Mouse (Mus musculus) heart, adult 18-20 months (tissue): Measurements from ENCODE around the gene Tox2. TPM values are rescaled to one million over a fixed set of nuclear protein-coding genes. Genes with fewer than 3 reads are reported as not detected.

ENCODE experiments used
- DNase-seq, 2 experiments: peaks; one replicate each; pipeline ENCODE4 v3.0.0; 2021 to 2022; ENCODE audit warnings: mixed read lengths in 1 of 2
- total RNA-seq, 2 experiments: library from RNA; stranded (reverse); gene quantifications; 2 replicates each; pipeline ENCODE4 v1.2.3; 2021

The Tox2 gene
- total RNA-seq, 2 experiments from 2014 or later, result 1.1 to 1.2 TPM

DNA sequence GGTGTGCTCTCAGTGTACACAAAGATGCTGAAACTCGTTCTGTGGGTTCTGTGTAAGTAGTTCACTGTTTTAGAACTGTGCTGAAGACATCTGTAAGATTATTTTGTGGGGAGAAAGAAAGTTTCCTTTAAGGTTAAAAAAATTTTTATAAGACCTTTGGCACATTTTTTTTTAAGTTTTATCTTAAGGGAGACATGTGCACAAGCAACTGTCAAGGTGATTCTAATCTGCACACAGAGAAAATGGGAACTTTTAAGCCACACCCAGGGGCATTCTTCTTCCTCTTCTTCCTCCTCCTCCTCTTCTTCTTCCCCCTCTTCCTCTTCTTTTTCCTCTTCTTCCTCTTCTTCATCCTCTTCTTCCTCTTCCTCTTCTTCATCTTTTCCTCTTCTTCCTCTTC lies 120.2 kb downstream of the Tox2 start:
- no peak for DNase-seq

DNA sequence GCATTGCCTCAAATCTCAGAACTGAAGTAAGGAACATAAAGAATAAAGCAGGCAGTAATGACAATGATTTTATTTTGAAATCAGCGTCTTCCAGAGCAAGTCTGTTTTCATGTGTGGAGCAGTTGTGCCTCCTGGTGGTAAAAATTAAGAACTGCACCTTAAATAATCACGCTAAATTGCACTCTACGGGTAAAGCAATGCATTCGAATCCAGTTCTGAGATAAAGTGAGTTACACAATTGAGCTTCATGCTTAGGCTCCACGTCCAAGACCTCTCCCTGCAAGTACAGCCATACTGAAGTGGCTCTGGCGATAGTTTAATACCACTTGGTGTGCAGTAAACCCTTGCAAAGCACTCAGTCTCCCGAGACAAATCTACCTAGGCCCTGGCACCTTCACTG lies 127.8 kb downstream of the Tox2 start:
- DNase-seq, result peak; percentile 38 to 69

DNA sequence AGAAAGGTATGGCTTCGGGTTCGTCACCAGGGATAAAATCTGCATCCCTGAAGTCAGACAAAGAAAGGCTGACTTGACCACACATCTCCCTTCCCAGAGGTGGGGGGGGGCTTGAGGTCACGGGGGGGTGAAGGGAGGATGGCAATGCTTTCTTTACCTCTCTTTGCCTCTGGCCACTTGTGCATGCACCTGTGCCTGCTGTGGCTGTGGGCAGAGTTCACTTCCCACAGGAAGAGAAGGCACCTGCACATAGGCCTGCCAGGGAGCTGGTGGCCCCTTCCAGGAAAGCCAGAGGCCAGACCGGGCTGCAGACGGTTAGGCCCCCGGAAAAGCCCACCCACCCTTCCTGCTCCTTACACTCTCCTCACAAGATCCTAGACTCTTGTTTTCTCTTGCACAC lies 128.5 kb downstream of the Tox2 start:
- DNase-seq, result no peak

DNA sequence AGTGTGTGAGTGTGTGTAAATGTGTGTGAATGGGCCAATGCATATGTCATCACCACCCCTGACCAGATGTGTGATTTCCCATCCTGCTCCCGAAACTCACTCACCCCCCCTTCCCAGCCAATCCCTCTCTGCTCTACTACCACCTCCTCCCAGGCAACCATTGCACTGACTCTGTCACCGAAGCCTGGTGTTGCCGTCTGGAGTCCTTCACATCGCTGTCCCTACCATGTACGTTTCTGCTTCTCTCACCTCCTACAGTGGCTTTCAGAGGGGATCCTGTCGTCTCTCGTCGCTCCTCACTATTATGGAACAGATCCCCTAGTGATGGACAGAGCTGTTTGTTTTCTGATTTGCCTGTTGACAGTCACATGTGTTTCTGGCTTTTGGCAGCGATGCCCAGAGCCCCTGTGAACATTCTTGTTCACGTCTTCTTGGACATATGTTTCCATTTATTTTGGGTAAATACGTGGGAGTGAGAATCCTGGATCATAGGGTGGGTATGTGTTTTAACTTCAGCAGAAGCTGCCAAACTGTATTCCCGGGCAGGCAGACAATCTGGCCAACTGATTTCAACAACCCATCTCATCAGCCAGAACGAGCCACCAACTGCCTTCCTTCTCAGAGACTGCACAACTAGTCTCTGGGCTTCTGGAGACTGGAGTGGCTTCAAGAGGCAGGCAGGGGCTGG lies 129.6 kb downstream of the Tox2 start:
- no peak for DNase-seq

DNA sequence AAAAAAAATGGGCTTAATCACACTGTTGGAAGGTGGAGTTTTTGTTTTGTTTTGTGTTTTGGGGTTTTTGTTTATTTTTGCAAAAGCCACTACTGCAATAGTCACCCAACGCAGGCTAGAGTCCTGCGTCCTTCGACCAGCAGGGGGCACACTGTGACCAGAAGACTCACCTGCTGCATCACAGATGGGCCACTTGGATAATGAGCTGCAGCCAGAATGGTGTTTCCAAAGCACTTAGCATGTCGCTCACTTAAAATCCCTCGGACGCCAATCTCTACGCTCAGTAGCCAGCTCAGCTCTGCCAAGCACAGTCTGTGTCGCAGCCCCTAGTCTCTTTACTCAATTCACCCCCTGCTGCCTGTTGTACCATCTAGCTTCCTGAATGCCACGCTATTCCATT lies 137.3 kb downstream of the Tox2 start:
- DNase-seq, result peak; percentile 62 to 82

DNA sequence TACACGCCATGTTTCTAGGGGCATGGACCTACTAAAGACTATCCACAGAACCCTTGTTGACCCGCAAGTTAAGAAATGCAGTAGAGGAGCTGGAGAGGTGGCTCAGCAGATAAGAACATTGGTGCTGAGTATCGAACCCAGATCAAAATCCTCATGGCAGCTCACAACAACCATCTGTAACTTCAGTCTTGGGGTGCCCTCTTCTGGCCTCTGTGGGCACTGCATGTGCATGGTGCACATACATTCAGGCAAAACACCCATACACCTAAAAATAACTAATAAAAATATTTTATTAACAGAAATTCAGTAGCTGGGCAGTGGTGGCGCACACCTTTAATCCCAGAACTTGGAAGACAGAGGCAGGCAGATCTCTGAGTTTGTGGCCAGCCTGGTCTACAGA lies 140.7 kb downstream of the Tox2 start:
- peak in 1 of 2 experiments; percentile 20 for DNase-seq

DNA sequence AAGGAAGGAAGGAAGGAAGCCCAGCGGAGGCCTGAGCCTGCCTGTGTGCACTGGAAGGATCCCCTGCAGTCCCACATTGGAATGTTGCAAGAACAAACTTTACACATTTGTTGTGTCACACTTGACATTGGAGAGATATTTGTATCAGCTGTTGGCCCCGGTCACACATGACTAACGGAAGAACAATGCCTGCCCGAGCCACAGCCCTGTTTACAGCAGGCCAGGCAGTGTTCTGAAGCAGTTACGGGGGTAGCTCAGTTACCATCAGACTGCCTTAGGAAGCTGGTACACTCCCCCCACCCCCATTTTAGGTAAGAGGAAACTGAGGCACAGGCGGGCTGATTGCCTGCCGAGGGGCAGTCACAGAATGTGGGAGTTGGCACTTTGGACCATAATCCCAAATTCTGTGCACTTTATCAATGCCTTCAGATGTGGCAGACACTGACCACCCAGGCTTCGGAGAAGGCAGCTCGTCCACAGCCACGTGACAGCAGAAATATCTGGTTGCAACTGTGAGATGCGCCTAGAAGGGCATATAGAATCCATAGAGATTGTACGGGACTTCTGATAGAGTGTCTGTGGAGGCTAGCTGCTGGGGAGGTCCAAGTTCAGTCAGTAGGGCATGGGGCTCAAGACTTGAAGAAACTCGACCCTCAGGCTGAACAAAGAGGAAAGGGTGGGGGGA lies 142.2 kb downstream of the Tox2 start:
- DNase-seq, result peak; percentile 68 to 81

DNA sequence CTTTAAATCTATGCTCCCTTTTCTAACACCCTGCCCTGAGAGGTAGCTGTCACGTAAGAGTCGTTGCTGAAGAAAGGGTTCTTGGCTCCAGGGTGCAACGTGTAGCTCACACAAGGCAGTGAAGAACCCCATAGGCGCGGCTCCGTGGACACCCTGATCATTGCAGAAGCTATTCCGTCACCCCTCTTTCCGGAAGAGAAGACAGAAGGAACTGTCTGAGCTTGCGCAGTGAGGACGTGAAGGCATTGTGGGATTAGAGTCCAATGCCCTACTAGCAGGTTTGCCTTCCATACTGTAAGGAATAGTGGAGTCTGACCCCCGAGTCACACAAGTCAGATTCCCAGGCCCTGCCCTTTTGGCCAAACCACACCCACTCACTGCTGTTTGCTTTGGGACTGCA lies 143.6 kb downstream of the Tox2 start:
- DNase-seq, result no peak

DNA sequence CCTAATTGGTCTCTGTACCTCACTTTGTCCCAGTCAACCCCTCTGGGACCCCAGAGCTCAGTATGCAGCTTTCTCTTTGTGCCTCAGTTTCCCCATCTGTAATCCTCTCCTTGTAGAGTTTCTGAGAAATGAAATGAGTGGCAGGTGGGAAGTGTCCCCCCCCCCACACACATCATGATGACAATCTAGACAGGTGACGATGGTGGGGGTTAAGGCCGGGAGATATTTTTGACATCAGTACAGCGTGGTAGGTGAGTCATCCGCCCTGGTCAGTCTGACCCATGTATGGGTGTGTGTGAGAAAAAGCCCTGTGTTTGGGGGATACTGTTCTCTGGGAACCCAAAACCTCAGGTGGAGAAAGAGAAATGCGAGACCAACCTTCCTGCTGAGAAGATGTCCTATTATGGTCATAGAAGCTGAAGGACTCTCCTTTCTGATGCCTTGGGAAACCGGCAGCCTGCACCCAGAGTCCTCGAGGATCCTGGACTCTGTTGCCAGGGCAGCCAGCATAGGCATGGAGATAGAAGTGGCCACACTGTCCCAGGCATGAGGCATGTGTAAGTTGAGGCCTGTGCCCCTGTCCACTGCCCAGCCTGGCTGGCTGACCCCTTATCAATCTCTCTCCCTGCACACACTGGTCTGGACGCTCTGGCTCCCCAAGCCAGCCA lies 144.7 kb downstream of the Tox2 start:
- no peak for DNase-seq

DNA sequence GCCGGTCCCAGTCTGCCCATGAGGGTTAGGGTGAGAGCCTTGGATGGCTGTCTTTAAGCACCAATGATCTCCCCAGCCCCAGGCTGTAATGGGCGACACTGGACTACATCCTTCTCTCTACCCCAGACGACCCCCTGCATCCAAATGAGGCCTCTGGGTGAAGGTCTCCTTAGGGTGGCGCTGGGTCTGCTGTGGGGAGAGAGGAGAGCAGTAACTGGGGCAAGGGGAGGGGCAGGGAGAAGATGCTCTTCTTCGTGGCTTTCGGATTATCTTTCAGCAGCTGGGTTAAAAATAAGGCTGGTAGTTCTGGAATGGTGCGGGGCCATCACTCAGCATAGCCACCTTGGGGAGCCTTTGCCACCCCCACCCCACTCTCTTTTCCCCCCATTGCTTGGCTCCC lies 145.8 kb downstream of the Tox2 start:
- DNase-seq, result no peak

DNA sequence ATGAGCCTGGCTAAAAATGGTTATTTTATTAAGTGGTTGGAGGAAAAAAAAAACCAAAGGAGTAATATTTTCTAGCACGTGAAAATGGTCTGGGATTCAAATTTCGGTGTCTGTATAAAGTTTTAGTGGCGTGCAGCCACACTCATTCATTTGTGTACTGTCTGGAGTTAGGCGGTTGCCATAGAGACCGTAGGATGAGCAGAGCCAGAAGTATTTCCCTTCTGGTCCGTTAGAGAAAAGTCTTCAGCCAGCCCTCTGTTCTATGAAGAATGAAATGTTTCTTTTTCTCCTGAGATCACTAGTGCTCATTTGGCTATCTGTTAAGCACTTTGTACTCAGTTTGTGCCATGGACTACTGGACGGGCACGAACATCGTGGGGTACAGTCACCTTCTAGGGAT lies 146.5 kb downstream of the Tox2 start:
- peak in 1 of 2 experiments; percentile 52 for DNase-seq

DNA sequence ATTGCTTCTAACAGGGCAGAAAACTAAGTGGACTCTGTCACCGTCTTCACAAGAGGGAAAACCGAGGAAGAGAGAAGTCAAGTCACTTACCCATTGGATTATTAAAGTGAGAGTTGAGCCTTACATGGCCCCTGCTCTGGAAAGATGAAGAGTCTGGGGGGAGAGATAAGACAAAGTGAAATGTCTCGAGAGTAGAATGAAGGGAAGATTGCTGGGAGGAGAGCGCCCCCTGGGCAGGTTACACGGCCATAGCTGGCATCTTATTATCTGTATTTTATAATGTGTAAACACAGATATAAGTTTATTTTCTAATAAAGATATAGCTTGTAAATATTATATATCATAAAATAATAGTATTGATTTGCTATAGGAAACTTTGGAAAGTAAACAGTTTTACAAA lies 147.5 kb downstream of the Tox2 start:
- DNase-seq, result no peak

DNA sequence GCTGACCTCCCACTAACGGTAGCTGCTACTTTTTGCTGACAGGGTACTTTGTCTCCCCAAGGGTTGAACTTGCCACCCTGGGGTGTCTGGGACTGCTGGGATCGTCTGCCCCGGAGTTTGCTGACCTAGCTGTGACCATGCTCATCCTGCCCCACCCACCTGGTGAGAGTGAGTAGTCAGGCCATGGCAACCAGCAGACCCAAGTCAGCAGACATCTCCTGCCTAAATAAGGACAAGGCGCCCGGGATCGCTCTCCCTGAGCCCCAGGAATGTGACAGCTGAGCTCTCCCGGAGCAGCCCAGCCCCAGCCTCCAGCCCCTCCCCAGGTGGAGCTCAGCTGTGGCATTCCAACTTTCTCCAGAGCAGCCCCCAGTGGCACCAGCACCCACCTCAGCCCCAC lies 150.8 kb downstream of the Tox2 start:
- peak; percentile 54 to 63 for DNase-seq

DNA sequence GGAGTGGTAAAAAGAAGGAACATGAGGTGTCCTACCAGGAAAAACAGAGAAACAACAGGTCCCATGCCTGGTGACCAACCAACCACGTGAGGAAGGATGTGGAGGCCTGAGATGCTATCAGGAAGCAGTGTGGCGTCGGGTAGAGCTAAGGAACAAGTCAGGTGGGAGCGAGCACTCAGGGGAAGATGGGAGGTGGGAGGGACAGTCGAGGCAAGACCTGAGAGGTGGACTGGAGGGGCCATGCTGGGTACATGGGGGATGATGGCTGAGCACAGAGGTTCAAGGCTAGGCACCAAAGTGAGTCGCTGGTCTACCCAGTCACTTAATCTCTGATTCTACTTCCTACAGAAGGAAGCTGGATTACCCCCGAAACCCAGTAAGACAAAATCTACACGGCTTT lies 152.7 kb downstream of the Tox2 start:
- no peak for DNase-seq

DNA sequence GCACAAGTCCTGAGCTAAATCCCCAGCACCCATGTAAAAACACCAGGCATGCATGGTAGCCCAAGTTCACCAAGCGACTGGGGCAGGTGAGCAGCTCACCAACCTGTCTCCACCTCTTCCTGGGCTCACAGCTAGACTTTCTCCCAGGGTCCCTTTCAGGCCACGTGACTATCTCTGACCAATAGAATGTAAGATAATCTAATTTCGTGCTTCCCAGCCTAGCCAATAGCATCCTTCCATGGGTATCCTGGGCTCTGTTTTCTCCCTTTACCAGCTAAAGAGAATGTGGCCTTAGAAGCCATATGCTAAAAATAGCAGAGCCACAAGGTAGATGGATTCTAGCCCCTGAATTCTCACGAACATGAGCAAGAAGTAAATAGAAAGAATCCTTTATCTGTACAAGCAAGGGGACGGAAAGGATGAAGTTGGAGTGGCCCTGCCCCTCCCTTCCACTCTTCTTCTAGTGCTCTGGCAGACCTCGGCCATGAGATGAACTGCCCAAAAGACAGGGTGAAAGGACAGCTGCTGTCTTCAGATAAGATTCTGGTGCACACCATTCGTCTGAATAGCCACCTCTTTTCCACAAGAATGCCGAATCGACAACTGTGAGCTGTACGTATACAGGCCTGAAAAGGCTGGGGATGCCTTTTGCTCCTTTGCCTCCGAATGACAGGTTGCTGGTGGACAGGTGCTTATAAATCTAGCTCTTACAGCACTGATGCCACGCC lies 153.4 kb downstream of the Tox2 start:
- DNase-seq, result no peak

DNA sequence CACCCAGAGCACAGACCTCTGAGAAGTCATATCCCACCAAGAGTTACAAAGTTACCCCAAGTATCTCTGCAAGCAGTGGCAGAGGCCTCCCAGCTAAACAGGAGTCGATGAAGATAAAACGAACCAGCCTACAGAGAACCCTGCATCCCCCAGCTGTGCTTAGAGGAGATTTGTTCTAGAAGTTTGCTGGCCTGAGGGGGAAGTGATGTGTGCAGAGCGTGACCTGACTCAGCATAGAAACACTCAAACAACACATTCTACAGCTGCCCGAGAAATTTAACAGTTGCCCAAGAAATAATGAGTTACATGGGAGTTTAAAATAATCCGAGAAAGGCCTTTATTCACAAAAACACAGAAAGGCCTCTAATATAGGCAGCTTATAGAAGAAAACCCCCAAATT lies 155.7 kb downstream of the Tox2 start:
- DNase-seq, result no peak

DNA sequence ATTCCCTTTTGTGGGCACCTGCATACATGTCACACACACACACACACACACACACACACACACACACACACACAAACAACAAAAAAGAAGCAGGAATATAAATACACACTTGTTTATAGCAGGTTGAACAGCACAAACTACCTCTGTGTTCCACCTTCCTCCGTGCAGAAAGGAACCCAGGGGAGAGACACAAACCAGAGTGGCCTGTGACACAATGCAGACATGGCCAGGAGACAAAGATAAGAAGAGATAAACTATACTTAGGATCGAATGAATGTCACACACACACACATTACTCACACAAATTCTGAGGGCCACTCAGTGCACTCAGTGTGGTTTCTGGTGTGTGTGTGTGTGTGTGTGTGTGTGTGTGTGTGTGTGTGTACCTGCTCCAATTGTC lies 156.3 kb downstream of the Tox2 start:
- DNase-seq, result peak in 1 of 2 experiments; percentile 37

DNA sequence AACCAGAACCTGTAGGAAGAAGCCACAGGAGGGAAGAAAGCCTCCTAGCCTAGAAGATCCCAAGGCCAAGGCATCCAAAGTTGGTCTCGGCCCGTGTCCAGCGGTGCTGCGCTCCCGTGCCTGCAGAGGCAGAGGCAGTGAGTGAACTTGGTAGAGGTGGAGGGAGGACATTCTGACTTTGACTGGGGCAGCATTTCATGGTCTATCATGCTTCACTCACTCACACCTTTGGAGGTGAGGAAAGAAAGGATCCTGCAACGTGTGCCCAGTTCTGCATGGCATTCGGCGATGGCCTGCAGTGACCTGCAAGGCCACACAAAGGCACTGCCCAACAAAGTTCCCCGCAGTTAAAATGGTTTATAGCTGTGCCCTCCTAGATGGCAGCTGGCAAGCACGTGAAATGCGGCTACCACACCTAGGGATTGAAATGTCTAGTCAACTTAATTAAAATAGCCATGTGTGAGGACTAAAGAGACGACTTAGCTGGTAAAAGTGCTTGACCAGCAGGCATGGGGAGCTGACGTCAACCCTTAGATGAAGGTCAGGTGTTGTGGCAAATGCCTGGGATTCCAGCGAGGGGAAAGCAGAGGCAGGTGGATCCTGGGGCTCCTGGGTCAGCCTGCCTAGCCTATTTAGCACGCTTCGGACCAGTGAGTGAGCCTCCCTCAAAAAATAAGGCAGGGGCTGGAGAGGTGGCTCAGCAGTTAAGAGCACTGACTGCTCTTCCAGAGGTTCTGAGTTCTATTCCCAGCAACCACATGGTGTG lies 158.1 kb downstream of the Tox2 start:
- peak; percentile 67 to 81 for DNase-seq

DNA sequence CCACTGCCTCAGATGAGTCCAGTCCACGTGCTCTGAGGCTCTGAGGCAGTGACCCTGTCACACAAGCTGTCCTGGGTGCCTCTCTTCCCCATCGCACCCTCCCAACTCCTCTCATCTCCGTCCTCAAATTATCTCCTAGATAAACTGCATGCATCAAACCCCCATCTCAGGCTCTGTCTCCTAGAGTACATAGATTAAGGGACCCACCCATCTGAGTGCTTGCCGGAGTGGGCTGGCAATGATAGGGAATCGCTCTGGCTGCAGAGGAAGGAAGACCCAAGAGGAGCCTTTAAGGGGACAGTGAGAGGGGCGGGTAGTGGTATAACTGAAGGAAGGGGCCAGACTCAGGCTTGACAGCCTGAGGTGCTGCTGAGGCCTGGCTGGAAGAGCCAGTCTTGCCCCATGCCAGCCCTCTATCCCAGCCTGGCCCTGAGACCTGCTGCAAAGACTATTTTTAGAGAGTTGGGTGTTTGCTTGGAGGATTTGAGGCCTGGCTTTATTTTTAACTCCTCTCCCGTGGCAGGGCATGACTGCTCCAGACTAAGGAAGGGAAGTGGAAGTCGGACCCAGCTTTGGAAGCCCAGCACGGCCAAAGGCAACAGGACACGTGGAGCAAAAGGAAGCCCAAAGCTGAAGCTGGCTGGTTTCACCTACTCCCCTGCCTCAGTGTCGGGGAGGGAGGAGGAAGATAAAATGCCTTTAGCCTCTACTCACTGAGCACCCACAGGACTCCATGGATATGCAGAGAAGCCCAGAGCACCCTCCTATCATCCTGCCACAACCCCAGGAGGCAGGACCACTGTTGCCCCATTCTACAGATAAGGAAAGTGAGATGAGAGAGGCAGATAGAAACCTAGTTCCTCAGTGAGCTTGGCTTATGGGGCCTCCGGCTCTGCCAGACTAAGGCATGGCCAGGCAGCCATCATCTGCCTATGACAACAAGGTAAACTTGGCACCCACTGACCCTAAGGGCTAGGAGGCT lies 160.3 kb downstream of the Tox2 start:
- DNase-seq, result peak; percentile 72 to 85

DNA sequence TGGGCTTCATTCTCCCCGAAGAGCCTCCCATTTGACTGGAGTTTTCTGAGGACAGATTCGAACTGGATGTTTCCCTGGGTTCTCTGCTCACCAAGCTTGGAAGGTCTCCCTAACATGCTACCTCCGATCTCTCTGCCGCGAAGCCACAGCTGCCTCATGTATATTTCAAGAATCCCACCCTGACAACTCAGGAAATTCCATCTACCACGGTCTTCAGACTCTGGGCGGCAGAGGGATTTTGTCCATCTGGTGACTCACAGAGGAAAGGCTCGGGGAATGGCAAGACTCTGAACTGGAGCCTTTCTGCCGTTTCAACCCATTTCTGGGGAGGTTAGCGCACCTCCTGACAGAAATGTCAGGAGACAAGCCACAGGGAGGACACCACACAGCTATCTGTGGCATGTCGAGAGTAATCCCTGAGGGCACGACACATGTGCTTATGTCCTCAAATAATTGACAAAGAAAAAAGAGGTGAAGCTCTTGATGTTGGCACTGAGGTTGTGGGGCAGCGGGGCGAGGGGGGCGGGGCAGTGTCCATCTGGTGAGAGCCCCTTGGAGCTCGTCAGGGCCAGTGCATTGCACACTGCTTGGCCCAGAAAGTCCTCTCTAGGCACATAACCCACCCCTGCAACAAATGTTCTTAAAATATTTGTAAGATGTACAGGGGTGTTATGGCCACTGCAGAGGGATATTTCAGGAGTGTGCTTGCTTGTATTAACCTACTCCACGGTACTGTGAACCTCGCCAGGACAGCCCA lies 162.0 kb downstream of the Tox2 start:
- no peak for DNase-seq
